Mouse (Mus musculus) bone marrow, adult 2 months (tissue): ENCODE measurements around the gene Idi1.

ENCODE experiments used
- CTCF ChIP-seq: fragments of 200-500 bp; IDR thresholded peaks from 2 replicates; pipeline ENCODE4 v1.5.1; 2011; ENCODE audit warnings: low read length, control low read depth; ENCODE audit not compliant: control insufficient read depth, insufficient read depth
- POLR2A ChIP-seq: fragments of 200-500 bp; IDR thresholded peaks from 2 replicates; pipeline ENCODE4 v1.6.1; 2011; ENCODE audit warnings: low read depth, mild to moderate bottlenecking, control low read depth, low read length, borderline replicate concordance; ENCODE audit not compliant: control insufficient read depth

- no peak for TF ChIP-seq CTCF
- no peak for TF ChIP-seq POLR2A
These were observed 31.9 kb upstream of the Idi1 start for GRCm38 (mm10) chr13:8853424-8853823.
